Mouse (Mus musculus): ENCODE measurements at regions not wholly inside any gene's neighbourhood (a gene's known extent, or its start where the extent isn't known, plus 50 kb on each side); places are given as distances from the start of the nearest gene placed in this dataset.

DNA sequence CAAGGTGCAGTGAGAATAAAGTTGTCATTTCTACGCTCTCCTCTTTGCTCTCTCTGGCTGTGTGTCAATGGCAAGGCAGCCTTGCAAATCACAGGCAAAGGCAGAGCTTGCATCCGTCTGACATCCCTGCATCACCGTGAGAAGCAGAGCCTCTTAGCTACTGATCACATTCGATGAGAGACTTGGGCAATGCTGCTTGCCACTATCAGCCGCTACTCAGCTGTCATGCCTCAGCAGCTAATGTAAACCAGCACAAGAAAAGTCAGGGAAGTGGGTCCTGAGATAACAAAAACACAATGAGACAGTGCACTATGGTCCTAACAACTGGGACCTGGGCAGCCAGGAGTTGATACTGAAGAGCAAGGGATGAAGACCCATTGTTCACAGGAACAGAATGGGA is 155.8 kb downstream of the Tmx1 start:
- DNase-seq: no peak
- H3K4me1 ChIP-seq (ENCODE audit: control insufficient read depth, insufficient read depth, low read length): peaks cover 18% of the 10 kb centered on the region
- WGBS: 36% methylated on average over 5 of the region's 5 CpGs
- no peak overlapping the region for H3K4me3 ChIP-seq (replicated peaks; ENCODE audit: extremely low read depth, low read depth, low read length)
- TF ChIP-seq CTCF (IDR thresholded peaks at IDR 0.05; ENCODE audit: insufficient read depth, low read length) (no peak), POLR2A (IDR thresholded peaks at IDR 0.05; ENCODE audit: borderline replicate concordance, extremely low read depth, low read depth, low read length) (no peak)

DNA sequence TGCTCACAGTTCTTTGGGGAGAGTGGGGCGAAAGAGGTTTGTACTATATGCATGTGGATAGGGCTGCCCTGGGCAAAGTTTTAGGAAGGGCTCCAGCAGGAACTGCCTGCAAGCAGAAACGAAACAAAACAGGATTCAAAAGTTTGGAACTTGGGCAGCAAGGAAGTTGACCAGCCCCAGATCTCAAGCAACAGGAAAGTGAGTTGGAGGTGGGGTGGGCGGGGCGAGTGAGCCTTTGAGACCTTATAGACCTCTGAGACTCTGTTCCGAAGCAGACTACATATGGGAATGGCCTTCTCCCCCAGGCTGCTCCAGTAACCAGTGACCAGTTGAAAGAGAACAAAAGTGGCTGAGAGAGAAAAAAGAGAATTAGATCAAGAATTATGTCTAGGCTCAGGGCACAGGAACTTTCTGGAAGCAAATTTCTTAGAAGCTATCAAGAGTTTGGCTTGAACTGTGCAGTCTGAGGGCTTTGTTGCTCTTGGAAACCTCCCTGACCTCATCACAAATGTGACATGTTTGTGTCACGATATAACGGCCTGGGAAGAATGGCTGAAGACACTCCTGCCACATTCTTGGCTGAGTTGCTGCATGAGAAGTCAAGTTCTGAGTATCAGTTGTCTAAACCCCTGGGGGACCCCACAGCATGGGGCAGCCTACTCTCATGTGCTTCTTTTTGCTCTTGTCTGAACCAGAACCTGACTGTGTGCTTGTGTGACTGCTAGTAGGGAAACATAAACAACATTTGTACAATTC is 156.4 kb downstream of the Tmx1 start:
- no peak for DNase-seq
- Histone ChIP-seq H3K4me1 (ENCODE audit: control insufficient read depth, insufficient read depth, low read length) (peaks cover 18% of the 10 kb centered on the region), H3K4me3 (replicated peaks; ENCODE audit: extremely low read depth, low read depth, low read length) (no peak overlapping the region)
- TF ChIP-seq POLR2A (IDR thresholded peaks at IDR 0.05; ENCODE audit: borderline replicate concordance, extremely low read depth, low read depth, low read length): no peak
- TF ChIP-seq CTCF (IDR thresholded peaks at IDR 0.05; ENCODE audit: insufficient read depth, low read length): no peak
- WGBS: 40% methylated on average over 7 of the region's 7 CpGs

GRCm38 (mm10) chr12:70611891-70612290 is 159.0 kb downstream of the Tmx1 start:
- TF ChIP-seq POLR2A (IDR thresholded peaks at IDR 0.05; ENCODE audit: borderline replicate concordance, extremely low read depth, low read depth, low read length): no peak
- TF ChIP-seq CTCF (IDR thresholded peaks at IDR 0.05; ENCODE audit: insufficient read depth, low read length): no peak
- Histone ChIP-seq H3K4me3 (replicated peaks; ENCODE audit: extremely low read depth, low read depth, low read length) (no peak overlapping the region), H3K4me1 (ENCODE audit: control insufficient read depth, insufficient read depth, low read length) (peaks cover 28% of the 10 kb centered on the region)
- WGBS: 57% methylated on average over 5 of the region's 5 CpGs
- no peak for DNase-seq

DNA sequence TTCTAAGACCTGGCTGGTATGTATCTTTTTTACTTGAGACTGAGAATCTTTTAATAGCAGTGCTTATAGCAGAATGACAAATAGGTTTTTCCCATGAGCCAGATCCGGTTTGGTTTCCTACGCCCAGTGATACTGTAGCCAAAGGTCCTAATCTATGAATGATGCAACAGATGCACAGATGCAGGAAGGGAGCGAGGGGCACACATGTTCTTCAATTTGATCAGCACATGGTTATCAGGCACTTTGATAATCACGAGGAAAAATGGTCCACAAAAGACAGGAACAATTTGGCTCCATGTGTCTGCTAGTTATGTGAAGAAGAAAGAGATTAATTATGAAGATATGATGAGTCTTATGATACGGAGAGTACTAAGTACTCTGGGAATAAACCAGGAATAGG is 160.3 kb downstream of the Tmx1 start:
- 57% methylated on average over 5 of the region's 5 CpGs for WGBS
- peaks cover 29% of the 10 kb centered on the region for H3K4me1 ChIP-seq (ENCODE audit: control insufficient read depth, insufficient read depth, low read length)
- DNase-seq: no peak
- no peak overlapping the region for H3K4me3 ChIP-seq (replicated peaks; ENCODE audit: extremely low read depth, low read depth, low read length)
- TF ChIP-seq POLR2A (IDR thresholded peaks at IDR 0.05; ENCODE audit: borderline replicate concordance, extremely low read depth, low read depth, low read length) (no peak), CTCF (IDR thresholded peaks at IDR 0.05; ENCODE audit: insufficient read depth, low read length) (no peak)

- no peak for DNase-seq
- no peak overlapping the region for H3K4me3 ChIP-seq (replicated peaks; ENCODE audit: extremely low read depth, low read depth, low read length)
- peaks cover 24% of the 10 kb centered on the region for H3K4me1 ChIP-seq (ENCODE audit: control insufficient read depth, insufficient read depth, low read length)
- no peak for TF ChIP-seq CTCF (IDR thresholded peaks at IDR 0.05; ENCODE audit: insufficient read depth, low read length)
- TF ChIP-seq POLR2A (IDR thresholded peaks at IDR 0.05; ENCODE audit: borderline replicate concordance, extremely low read depth, low read depth, low read length): no peak
- WGBS: 79% methylated on average over 2 of the region's 2 CpGs
Observed at GRCm38 (mm10) chr12:70614101-70614500, 161.2 kb downstream of the Tmx1 start.

DNA sequence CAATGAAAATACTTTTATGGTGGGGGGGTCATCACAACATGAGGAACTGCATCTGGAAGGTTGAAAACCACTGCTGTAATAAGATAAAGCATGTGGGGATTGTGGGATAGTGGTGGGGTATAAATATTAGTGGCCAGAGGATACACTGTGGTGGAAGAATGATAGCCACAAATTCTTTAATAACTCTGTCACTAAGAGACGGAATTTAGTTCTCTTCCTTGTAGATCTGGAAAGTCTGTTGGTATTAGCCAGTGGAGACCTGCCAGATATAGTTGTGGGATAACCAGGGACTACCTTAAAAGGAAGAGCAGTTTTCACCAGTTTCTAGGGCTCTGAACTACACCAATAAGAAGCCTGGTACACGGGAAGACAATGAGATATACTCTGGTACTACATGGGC is 161.8 kb downstream of the Tmx1 start:
- H3K4me3 ChIP-seq (replicated peaks; ENCODE audit: extremely low read depth, low read depth, low read length): no peak overlapping the region
- no peak for DNase-seq
- TF ChIP-seq CTCF (IDR thresholded peaks at IDR 0.05; ENCODE audit: insufficient read depth, low read length): no peak
- TF ChIP-seq POLR2A (IDR thresholded peaks at IDR 0.05; ENCODE audit: borderline replicate concordance, extremely low read depth, low read depth, low read length): no peak
- WGBS: 71% methylated on average over 2 of the region's 2 CpGs
- peaks cover 18% of the 10 kb centered on the region for H3K4me1 ChIP-seq (ENCODE audit: control insufficient read depth, insufficient read depth, low read length)

DNA sequence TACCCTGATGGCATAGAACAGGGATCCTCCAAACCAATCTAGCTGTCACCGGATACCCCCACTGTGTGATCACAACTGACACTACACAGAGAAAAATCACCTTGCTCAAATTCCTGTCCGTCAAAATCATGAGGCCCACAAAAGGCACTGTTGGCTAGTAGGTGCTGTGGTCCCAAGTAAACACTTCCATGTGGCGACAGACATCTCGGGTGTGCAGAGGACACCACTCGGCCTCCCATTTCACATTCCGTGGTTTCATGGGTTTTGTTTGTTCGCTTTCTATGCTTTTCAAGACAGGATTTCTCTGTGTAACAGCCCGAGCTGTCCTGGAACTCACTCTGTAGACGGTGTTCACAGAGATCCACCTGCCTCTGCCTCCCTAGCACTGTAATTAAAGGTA is 162.2 kb downstream of the Tmx1 start:
- no peak for DNase-seq
- TF ChIP-seq CTCF (IDR thresholded peaks at IDR 0.05; ENCODE audit: insufficient read depth, low read length) (no peak), POLR2A (IDR thresholded peaks at IDR 0.05; ENCODE audit: borderline replicate concordance, extremely low read depth, low read depth, low read length) (no peak)
- 96% methylated on average over 9 of the region's 9 CpGs for WGBS
- peaks cover 18% of the 10 kb centered on the region for H3K4me1 ChIP-seq (ENCODE audit: control insufficient read depth, insufficient read depth, low read length)
- no peak overlapping the region for H3K4me3 ChIP-seq (replicated peaks; ENCODE audit: extremely low read depth, low read depth, low read length)

DNA sequence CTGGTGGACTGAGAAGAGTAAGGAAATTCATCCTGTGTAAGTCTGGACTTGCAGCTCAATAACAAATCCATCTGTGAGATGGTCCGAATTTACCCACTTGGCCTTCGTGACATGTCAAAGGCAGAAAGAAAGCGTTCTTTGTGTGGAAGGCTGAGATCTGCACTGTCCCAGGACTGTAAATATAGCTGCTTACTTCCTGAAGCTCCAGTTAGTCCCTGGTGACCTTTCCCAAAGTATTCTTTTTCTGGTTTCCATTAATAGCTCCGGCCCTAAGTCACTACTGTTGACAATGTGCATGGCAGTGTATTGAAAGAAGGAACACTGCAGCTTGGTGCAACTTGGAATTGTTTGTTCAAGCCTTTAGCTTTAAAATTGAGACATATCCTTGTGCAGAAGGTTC is 163.2 kb downstream of the Tmx1 start:
- TF ChIP-seq POLR2A (IDR thresholded peaks at IDR 0.05; ENCODE audit: borderline replicate concordance, extremely low read depth, low read depth, low read length): no peak
- no peak for TF ChIP-seq CTCF (IDR thresholded peaks at IDR 0.05; ENCODE audit: insufficient read depth, low read length)
- 59% methylated on average over 4 of the region's 4 CpGs for WGBS
- no peak for DNase-seq
- Histone ChIP-seq H3K4me1 (ENCODE audit: control insufficient read depth, insufficient read depth, low read length) (peaks cover 18% of the 10 kb centered on the region), H3K4me3 (replicated peaks; ENCODE audit: extremely low read depth, low read depth, low read length) (no peak overlapping the region)

DNA sequence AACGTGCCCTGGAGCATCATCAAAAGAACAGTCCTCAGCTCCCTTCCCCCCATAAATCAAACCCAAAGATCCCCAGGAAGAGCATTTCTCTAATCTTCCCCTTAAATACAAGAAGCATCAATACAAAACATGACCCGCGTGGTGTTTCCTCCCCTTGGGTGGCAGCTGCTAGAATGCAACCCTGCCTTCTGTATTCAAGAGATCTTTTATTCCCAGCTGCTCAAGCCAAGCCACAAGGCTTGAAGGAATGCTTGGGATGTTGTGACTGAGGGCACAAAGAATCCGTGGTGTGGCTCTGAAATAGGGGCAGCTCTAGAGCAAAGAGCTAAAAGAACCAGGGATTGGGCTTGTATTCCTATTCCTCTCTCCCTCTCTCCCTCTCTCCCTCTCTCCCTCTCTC is 163.6 kb downstream of the Tmx1 start:
- WGBS: 28% methylated on average over 4 of the region's 4 CpGs
- TF ChIP-seq POLR2A (IDR thresholded peaks at IDR 0.05; ENCODE audit: borderline replicate concordance, extremely low read depth, low read depth, low read length) (no peak), CTCF (IDR thresholded peaks at IDR 0.05; ENCODE audit: insufficient read depth, low read length) (no peak)
- no peak for DNase-seq
- peaks cover 18% of the 10 kb centered on the region for H3K4me1 ChIP-seq (ENCODE audit: control insufficient read depth, insufficient read depth, low read length)
- no peak overlapping the region for H3K4me3 ChIP-seq (replicated peaks; ENCODE audit: extremely low read depth, low read depth, low read length)

DNA sequence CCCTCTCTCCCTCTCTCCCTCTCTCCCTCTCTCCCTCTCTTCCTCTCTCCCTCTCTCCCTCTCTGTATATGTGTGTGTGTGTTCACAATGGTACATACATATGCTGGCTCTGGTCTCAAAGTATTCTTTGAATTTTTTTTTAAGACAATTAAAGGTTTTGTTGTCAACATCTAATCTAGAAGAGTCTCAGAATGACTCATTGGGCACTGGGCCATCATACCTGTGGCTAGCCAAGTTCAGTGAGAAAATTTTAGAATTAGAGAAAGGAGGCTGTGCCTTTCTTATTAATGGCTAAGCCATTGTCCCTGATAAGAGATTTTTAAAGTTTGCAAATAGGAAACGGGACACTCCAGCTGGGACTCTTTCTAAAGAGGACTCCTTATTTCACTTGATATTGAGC is 164.1 kb downstream of the Tmx1 start:
- TF ChIP-seq POLR2A (IDR thresholded peaks at IDR 0.05; ENCODE audit: borderline replicate concordance, extremely low read depth, low read depth, low read length): no peak
- TF ChIP-seq CTCF (IDR thresholded peaks at IDR 0.05; ENCODE audit: insufficient read depth, low read length): no peak
- Histone ChIP-seq H3K4me3 (replicated peaks; ENCODE audit: extremely low read depth, low read depth, low read length) (no peak overlapping the region), H3K4me1 (ENCODE audit: control insufficient read depth, insufficient read depth, low read length) (peaks cover 17% of the 10 kb centered on the region)
- 63% methylated on average over 1 of the region's 1 CpGs for WGBS
- DNase-seq: no peak
